Mouse (Mus musculus) ovary, adult 10 weeks (tissue): ENCODE results near the gene Bnip3. TPM values are rescaled to one million over a fixed set of nuclear protein-coding genes. Genes with fewer than 3 reads are reported as not detected.

Experiments used
- polyA plus RNA-seq: library from polyadenylated mRNA; stranded (reverse); fragments of 350-450 nt; fragmentation: Illumina TruSeq; extraction: RNeasy Lipid Tissue Mini Kit (QIAGEN cat#74804); gene quantifications from one replicate; pipeline ENCODE4 v1.2.3, GENCODE M21; 2014

Gene Bnip3
- polyA plus RNA-seq = 273 TPM

DNA sequence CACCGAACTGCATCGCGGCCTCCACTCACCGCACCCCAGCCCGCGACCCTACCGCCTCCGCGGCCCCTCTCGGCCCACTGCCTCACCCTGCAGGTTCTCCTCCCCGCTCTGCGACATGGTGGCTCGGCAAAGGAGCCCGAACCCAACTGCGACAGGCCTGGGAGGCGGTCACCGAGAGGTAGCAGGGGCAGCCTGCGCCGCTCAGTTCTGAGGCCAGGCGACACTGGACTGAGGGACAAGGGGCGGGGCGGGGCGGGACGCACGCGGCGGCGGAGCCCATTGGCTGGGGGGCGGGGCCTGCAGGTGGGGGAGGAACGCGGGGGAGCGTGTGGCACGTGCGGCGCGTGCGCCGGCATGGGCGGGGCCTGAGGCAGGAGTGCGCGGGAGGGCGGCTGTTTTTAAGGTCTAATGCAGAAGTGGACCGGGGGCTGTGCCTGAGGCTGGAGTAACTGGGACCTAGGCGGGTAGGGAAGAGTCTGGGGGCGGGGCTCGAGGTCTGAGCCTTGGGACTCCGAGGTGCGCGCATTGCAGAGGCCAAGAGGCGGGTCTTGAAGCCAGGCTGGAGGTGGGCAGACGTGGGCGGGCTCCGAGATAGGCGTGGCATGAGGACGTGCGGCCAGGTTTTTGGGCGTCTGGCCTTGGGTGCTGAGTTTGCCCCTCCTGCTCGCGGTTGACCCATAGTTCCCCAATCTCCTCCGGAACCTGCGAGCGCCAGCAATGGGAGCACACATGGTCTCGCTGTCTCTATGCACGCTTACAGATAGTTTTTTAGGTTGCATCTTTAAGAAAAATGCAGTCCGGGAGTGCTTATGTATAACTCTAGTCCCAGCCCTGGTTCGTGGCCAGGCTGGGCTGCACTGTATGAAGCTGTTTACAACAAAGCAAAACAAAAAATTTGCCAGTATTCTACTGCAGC is at the start of gene Bnip3:
TSS of gene Bnip3 (minus strand) at position 243 of the 916 bp plus-strand sequence.

DNA sequence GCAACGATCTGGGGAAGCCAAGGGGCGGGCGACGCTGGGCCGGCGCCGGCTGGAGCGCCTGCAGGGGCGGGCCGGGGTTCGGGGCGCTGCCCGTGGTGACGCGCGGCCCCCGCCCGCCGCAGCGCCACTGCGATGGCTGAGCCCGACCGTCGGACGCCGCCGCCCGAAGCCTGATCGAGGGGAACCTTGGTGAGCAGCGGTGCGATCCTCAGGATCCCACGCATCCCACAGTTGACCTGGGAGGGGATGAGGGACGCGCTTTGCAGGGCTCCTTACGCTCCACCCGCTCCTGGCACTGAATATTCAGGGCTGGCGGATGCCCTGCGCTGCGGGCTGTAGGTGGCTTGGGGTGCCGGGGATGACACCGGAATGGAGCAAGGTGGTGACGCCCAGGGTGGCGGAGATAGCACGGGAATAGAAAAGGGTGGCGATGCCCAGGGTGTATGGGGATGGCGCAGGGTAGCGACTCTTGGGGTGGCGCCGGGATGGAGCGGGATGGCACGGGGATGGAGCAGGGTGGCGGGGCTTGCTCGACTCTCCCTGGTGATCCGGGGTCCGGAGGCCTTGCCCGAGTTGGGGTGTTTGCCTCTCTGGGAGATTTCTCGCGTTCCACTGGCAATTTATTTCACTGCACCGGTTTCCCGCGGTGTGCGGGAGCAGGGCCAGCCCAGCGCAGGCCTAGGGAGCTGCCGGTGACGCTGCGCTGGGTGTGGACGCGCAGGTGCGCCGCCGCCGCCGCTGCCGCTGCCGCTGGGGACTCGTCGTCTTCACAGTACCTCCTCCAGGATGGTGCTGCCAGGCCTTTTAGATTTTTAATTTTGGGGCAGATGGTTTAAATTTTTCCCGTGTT is 31.5 kb upstream of the Bnip3 start, which contains the start of gene Jakmip3:
TSS of gene Jakmip3 (plus strand) at position 119 of the 850 bp plus-strand sequence.

DNA sequence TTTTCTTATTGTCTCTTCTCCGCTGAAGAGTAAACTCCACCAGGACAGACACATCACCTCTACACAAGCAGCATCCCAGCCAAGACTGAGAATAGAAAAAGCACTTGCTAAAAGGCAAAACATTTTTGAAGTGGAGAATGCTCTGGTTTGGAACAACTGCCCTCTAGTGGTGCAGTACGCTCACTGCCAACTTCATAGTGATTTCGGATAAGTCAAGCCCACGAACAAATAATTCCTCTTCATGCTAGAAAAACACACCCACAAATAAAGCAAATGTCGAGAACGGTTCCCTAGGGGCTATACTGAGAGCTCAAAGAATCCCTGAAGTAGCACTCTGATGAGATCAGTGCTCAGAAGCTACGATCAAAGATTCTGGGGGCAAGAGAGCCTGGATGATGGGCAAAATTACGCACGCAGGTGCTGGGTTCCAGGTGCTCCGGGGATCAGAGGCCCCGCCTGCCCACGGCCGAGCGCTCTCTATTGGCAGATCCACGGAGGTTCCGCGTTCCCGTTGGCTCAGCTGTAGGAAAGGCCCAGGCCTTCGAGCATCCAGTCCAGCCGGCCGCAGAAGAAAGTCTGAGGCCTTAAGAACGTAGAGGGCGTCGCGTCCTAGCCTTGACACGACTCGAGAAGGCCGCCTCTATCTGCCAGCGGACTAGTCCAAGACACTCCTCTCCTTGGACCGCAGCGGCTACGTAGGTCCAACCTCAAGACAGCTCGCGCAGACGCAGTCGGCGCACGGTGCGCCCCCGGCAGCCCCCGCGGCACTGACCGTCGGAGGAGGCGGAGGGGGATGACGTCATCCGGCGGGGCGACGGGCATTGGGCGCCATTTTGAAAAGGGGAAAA is 63.6 kb downstream of the Bnip3 start, which contains the start of the genes Ppp2r2d and Mapk1ip1:
TSS of gene Ppp2r2d (plus strand) at position 536 of the 848 bp plus-strand sequence.
TSS of gene Mapk1ip1 (minus strand) at position 730 of the 848 bp plus-strand sequence.

Other genes with a start within 250 kb of the Bnip3 start
- gene Ppp2r2d, start 63.4 kb downstream of the Bnip3 start, polyA plus RNA-seq = 218 TPM
- 12.2 TPM for gene Mapk1ip1, start 63.2 kb downstream of the Bnip3 start, polyA plus RNA-seq
- 1.6 TPM for gene Jakmip3, start 31.2 kb upstream of the Bnip3 start, polyA plus RNA-seq
- 1.1 TPM for gene Dpysl4, start 176.5 kb upstream of the Bnip3 start, polyA plus RNA-seq